Mouse (Mus musculus) kidney, postnatal 4 days (tissue): ENCODE results near the gene Bicra.

Experiments used
- DNase-seq, 2 experiments: peaks; one replicate each; pipeline ENCODE4 v3.0.0; 2021; ENCODE audit warnings: mixed read lengths in 2 of 2

The Bicra gene

GRCm38 (mm10) chr7:15968322-15968721, 79.4 kb downstream of the Bicra start:
- DNase-seq, result no peak

DNA sequence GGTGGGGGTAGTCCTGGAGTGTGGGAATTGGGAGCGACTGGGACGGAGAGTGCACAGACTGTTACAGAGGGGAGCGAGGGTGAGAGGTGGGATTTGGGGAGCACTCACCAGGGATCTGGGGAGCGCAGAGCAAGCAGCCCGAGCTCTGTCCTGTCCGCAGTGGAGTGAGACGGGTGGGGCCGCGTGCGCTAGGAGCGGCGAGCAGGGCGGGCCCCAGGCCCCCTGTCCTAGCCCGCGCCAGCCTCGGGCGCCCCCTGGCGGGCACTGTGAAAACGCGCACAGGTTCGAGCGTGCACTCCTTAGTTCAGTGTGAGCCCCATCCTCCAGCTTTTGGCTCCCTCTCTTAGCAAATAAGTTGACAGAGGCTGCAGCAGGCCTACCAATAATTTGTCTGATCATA, 80.4 kb downstream of the Bicra start, which contains the start of gene Ehd2:
TSS of gene Ehd2 (minus strand) at position 256 of the 400 bp plus-strand sequence.
- peak; percentile 83 to 89 for DNase-seq

DNA sequence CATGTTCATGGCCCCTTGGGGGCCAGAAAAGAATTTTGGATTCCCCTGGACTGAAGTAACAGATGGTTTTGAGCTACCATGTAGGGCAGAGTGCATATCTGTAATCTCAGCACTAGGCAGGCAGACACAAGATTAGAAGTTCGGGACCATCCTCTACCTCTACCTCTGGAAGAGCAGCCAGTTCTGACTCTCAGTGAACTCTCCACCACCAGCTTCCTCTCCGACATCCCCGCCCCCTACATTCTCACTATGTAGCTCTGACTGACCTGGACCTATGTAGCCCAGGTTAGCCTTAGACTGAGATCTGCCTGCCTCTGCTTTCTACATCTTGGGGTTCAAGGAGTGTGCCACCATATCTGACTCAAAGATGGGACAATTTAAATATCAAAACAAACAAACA, 81.2 kb downstream of the Bicra start:
- DNase-seq, result no peak

- no peak for DNase-seq
Measured at GRCm38 (mm10) chr7:15963798-15964652, 83.7 kb downstream of the Bicra start.

DNA sequence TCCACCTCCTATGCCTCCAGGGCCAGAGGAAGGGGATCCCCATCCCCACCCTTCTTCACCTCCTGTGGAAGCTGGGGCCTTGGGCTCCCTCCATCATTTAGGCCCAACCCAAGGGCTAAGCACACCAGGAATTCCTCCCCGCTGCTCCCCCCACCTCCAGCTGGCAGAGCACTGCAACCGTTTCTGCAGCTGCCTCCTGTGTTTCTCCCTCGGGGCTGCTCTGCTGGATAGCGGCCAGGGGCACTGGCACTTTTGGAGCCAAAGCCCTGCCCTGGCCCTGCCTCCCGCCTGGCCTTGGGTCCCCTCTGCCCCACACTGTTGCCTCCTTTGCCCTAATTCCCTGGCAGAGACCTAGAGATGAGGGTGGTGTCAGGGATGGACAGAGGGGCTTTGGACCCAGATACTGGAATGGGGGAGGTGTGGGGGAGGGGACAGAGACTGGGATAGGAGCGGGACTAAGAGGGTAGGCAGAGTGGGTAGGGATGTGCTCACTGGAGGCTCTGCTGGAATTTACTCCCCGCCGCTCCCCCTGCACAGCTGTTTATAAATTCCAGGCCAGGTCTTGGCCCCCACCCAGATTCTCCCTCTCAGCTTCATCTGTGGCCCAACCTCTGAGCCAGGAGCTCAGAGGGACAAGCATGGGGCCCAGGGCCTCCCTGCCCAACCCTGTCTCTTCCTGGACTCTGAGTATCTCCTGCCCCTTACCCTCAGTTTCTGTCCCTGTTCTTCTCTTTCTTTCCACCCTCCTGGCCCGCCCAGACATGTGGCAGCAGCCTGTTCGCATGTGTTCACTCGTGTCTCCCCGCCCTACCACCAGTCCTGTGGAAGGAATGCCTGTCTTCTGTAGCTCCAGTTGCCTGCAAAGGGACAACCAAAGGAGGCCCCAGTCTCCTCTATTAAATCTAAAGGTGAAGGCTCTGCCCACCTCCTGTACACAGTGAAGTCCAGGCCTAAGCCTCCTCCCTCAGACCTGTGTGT, 85.1 kb downstream of the Bicra start:
- peak; percentile 85 to 91 for DNase-seq

DNA sequence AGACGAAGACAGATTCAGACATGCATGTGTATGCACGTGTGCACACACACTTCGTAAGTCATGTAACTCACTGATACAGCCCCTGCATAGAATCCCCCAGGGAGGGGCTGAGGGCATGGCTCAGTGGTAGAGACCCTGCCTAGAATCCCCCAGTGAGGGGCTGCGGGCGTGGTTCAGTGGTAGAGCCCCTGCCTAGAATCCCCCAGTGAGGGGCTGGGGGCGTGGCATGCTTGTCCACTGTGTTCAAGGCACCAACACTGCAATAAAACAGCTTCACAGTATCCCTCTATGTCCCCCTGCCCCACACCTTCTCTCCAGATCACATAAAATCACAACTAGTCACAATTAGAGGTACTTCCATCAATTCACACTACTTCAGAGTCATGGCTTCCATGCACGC, 85.9 kb downstream of the Bicra start:
- DNase-seq, result no peak

- DNase-seq, result peak in 1 of 2 experiments; percentile 40
Measured at GRCm38 (mm10) chr7:15961239-15961638, 86.5 kb downstream of the Bicra start.

DNA sequence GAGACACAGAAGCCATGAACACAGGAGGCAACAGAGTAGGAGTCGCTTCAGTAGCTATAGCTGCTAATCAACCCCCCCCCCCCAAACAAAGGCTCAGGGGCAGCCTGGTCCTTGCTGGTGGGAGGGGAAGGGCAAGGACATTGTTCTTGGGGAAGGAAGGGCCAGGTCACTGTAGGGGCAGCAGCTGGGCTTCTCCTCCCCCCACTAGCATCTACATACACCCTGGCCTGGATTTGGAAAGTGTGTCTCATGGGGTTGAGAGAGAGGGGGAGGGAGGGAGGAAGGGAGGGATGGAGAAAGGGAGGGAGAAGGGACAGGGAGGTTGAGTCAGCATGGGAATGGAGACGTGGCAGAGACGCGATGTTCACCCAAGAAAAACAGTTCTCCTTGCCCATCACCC, 87.0 kb downstream of the Bicra start:
- DNase-seq, result no peak

DNA sequence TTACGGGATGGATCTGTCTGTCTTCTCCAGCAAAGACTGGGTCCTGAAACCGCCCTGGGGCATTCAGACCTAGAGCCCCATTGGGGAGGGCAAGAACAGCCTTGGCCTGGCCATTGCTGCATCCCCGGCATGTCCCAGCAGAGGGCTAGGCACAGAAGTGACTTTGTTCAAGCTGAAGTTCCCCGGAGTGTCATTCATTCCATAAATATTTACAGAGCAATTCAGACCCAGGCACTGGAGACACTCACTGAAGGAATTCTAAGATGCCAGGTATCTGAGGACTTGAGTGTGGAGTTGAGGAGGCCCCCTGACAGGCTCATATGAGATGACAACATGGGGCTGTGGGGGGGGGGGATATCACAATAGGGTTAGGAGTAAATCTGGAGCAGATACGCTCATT, 91.6 kb downstream of the Bicra start:
- DNase-seq, result no peak

GRCm38 (mm10) chr7:15955509-15955908, 92.2 kb downstream of the Bicra start:
- no peak for DNase-seq

- DNase-seq, result peak; percentile 80 to 86
Measured at GRCm38 (mm10) chr7:15954978-15955443, 92.7 kb downstream of the Bicra start.

DNA sequence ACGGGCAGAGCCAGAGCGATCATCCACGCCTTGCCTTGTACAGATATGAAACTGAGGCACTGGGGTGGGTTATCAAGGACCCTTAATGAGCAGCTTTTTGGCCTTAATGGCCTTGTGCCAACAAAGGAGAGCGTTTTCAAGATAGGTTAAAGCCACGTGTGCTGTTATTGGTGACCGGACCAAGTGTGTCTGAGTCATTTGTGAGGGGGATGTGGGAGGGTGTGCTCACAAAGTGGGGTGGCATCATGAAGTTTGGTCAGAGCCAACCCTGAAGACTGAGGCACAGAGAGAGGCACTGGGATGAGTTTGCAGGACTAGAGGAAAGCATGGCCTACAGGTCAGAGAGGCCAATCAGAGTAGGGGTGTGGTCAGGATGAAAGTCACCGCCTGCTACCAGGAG, 93.3 kb downstream of the Bicra start:
- no peak for DNase-seq

DNA sequence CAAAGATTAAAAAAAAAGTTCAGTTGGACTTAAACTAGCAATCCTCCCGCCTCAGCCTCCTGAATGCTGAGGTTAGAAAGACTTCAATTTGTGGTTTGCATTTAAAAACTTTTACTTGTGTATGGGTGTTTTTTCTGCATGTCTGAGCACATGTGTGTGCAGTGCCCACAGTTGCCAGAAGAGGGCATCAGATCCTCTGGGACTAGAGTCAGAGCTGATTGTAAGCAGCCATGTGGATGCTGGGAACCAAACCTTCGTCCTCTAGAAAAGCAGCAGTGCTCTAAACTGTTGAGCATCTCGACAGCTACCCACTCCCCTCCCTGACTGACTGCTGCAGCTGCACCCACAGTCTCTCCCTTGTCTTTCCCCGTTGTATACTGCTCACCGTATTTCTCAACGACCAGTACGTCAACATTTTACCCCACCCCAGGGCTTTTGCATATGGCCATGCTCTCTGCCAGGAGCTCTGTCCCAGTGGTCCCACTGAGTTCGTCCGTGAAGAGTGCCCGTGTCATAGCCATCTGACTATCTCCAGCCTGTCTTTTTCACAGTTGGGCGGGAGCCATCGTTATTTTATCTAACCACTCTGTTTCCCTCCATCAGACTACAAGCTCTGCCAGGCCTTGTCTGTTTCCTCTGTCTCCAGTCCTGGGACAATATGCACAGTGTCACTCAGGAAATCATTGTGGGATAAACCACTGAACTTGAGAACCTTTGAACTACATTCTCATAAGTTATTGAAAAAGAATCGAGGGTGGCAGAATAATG, 94.2 kb downstream of the Bicra start:
- peak; percentile 41 to 54 for DNase-seq

DNA sequence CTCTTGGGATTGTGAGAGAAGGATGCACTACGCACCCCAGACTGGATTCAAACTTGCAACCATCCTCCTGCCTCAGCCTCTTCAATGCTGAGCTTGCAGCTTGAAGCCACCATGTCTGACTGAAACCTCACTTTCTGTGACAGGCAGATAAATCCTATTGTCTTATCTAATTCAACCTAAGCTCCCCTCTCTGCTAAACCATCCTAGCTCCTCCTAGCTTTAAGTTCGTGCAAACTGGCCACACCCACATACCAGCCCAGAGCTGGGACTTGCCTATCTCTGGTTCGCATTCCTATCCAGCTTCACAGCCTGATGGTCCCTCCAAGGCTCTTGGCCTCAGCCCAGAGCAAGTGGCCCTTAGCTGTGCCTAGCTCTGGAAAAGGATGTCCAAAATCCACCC, 95.3 kb downstream of the Bicra start:
- DNase-seq, result no peak

GRCm38 (mm10) chr7:15950008-15950407, 97.7 kb downstream of the Bicra start:
- no peak for DNase-seq

DNA sequence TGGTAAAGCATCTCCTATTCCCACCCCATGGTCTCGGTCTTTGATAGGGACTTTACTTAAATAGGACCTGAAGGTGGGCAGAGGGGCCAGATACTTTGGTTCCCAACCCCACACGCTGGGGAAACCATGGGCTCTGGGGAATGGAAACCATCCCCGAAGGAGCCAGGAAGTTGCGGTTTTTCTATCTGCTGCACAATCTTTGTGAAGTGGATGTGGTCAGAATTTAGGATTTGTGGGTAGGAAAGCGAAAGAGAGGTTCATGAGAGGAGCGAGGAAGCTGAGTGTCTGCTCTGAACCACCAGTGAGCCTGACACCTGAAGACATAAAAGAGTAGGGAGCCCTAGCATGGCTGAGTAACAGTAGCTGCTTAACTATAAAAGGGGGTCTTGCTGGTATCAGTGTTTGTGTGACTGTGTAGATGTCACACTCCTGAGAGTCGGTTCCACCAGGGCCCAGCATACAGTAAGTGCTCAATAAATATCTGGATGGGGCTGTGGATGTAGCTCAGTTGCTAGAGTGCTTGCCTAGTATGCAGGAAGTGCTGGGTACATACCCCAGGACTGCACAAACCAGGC, 98.4 kb downstream of the Bicra start:
- no peak for DNase-seq

DNA sequence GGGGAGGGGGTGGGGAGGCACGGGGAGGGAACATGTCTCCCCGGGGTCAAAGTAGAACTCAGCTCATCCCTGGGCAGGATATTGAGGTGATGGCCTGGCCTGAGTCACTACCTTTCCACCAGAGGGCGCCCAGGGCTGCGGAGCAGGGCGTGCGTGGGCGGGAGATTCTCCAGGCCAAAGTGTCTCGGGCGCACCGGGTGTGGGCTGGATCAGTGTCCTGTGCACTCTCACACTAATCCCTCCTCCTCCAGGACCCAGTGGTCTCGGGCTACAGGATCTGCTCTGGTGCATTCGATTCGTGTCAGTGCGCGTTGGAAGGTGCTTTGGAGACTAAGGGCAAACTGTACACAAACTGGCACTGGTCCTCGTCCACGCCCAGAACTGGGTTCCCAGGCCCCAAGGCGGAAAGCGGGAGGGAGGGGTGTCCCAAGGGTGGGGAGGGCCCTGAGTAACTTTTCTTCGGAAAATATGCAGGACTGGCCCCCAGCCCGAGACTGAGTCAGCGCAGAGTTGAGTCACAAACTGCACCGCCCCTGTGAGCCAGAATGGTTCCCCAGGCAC, 99.3 kb downstream of the Bicra start:
- peak; percentile 90 to 93 for DNase-seq

DNA sequence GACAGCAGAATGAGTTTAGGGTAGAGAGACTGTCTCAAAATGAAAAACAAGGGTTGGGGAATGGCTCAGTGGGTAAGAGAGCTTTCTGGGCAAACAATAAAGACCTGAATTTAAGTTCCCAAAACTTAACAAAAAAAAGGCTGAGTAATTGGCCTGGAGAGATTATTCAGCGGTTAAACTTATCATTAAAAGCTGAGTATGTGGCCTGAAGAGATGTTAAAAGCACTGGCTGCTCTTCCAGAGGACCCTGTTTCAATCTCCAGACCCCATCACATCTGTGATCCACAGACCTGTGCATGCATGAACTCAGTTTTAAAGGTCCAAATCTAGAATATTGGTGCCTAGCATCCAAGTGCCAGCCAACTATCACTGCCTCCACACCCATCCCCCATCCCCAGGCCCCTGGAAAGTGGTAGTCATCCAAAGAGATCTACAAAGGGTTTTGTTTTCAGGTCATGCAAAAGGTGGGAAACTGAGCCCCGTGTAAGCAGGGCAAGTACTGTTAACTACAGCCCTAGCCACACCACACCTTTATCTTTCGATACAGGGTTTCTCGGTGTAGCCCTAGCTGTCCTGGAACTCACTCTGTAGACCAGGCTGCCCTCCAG, 100.0 kb downstream of the Bicra start:
- DNase-seq, result no peak

DNA sequence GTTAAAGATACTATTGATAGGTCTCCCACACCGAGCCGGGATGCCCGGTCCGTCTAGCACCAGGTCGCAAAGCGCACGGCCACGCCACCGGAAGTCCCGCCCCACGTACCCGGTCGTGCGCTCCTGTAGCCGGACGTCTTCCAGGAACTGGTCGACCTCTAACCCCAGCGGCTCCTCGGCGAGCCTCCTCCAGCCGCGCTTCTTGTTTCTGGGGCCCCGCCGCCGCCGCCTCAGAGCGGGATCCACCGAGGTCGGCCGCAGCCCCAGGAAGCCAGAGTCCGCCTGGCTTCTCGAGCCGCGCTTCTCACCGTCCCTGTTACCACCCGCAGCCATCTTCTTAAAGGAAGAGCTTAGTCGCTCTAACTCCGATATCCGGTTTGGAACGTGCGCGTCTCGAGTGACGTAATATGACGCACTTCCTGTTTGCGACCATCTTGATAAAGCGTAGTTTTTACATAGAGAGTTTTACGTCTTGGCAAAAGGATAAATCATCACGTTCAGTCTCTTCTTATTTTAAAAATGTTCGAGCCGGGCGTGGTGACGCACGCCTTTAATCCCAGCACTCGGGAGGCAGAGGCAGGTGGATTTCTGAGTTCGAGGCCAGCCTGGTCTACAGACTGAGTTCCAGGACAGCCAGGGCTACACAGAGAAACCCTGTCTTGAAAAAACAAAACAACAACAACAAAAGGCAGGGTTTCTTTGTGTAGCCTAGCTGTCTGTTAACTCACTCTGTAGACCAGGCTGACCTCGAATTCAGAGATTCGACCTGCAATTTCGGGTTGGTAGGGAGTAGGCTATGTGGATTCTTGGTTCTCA, 101.8 kb downstream of the Bicra start, which contains the start of gene Nop53:
TSS of gene Nop53 (minus strand) at position 354 of the 816 bp plus-strand sequence.
- peak; percentile 93 to 95 for DNase-seq

DNA sequence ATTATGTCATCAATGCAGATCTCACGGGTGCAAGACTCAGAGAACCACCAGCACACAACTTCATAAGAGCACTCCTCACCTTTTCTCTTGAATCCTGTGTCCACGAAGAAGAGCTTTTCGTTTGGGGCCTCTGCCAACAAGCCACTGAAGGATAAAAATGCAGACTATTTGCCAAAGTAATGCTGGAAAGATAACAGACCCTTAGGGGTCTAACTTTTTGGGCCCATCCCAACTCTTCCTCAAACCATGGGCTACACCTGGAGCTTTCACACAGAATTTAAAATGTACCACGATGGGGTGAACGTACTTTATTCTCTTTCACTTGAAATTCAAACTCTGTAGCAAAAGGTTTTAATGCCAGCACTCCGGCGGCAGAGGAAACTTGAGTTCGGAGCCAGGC, 102.5 kb downstream of the Bicra start:
- no peak for DNase-seq
